Mouse (Mus musculus): ENCODE data around the gene Pphln1. TPM values are rescaled to one million over a fixed set of nuclear protein-coding genes. Genes with fewer than 3 reads are reported as not detected.

Gene Pphln1
- total and polyA plus RNA-seq, 3 experiments, result 11.4 to 96.4 (median 34.3) TPM

GRCm38 (mm10) chr15:93479445-93479844, 81.3 kb downstream of the Pphln1 start:
- H3K36me3 ChIP-seq (replicated peaks), result peaks cover 67% of the 10 kb centered on the region
- no peaks in the 10 kb centered on the region for H3K9me3 ChIP-seq (replicated peaks)
- no peak for ATAC-seq (ENCODE audit: extremely low read depth, insufficient number of reproducible peaks, low FRiP score, poor library complexity, severe bottlenecking)
- no peak for DNase-seq (ENCODE audit: low spot score)
- H3K4me3 ChIP-seq (ENCODE audit: low read depth, low read length), result no peak overlapping the region
- no peak for TF ChIP-seq POLR2AphosphoS5 (IDR thresholded peaks at IDR 0.05; ENCODE audit: insufficient replicate concordance, low read depth, low read length)
- TF ChIP-seq GATA1 (IDR thresholded peaks at IDR 0.05; ENCODE audit: borderline replicate concordance, low read length), result no peak
- TF ChIP-seq GATA2 (IDR thresholded peaks at IDR 0.05; ENCODE audit: borderline replicate concordance, low read depth, low read length), result no peak
- TF ChIP-seq CTCF (IDR thresholded peaks at IDR 0.05; ENCODE audit: low read depth, low read length), result no peak
- TF ChIP-seq TAL1 (conservative IDR thresholded peaks at IDR 0.05; ENCODE audit: low read depth, low read length), result no peak
- no peaks in the 10 kb centered on the region for H3K27me3 ChIP-seq (ENCODE audit: insufficient read depth, low read length)
- H3K4me1 ChIP-seq (ENCODE audit: insufficient read depth, low read depth, low read length), result no peaks in the 10 kb centered on the region

GRCm38 (mm10) chr15:93481112-93481511, 83.0 kb downstream of the Pphln1 start:
- Histone ChIP-seq H3K36me3 (replicated peaks) (peaks cover 65% of the 10 kb centered on the region), H3K4me1 (ENCODE audit: insufficient read depth, low read depth, low read length) (0 out of 2 replicates have a peak, but pooled peaks cover 2% of the 10 kb centered on the region), H3K4me3 (ENCODE audit: low read depth, low read length) (no peak overlapping the region), H3K9me3 (replicated peaks) (no peaks in the 10 kb centered on the region), H3K27me3 (ENCODE audit: insufficient read depth, low read length) (no peaks in the 10 kb centered on the region)
- DNase-seq (ENCODE audit: low spot score) (no peak), ATAC-seq (ENCODE audit: extremely low read depth, insufficient number of reproducible peaks, low FRiP score, poor library complexity, severe bottlenecking) (no peak)
- no peak for TF ChIP-seq TAL1 (conservative IDR thresholded peaks at IDR 0.05; ENCODE audit: low read depth, low read length)
- TF ChIP-seq CTCF (IDR thresholded peaks at IDR 0.05; ENCODE audit: low read depth, low read length), result no peak
- no peak for TF ChIP-seq GATA1 (IDR thresholded peaks at IDR 0.05; ENCODE audit: borderline replicate concordance, low read length)
- TF ChIP-seq GATA2 (IDR thresholded peaks at IDR 0.05; ENCODE audit: borderline replicate concordance, low read depth, low read length), result no peak
- TF ChIP-seq POLR2AphosphoS5 (IDR thresholded peaks at IDR 0.05; ENCODE audit: insufficient replicate concordance, low read depth, low read length), result no peak

GRCm38 (mm10) chr15:93484261-93484710, 86.1 kb downstream of the Pphln1 start:
- TF ChIP-seq POLR2AphosphoS5 (IDR thresholded peaks at IDR 0.05; ENCODE audit: insufficient replicate concordance, low read depth, low read length), result no peak
- no peak for TF ChIP-seq GATA1 (IDR thresholded peaks at IDR 0.05; ENCODE audit: borderline replicate concordance, low read length)
- no peak for TF ChIP-seq TAL1 (conservative IDR thresholded peaks at IDR 0.05; ENCODE audit: low read depth, low read length)
- TF ChIP-seq GATA2 (IDR thresholded peaks at IDR 0.05; ENCODE audit: borderline replicate concordance, low read depth, low read length), result no peak
- no peak for TF ChIP-seq CTCF (IDR thresholded peaks at IDR 0.05; ENCODE audit: low read depth, low read length)
- Histone ChIP-seq H3K36me3 (replicated peaks) (peaks cover 67% of the 10 kb centered on the region), H3K4me3 (ENCODE audit: low read depth, low read length) (no peak overlapping the region), H3K27me3 (ENCODE audit: insufficient read depth, low read length) (no peaks in the 10 kb centered on the region), H3K4me1 (ENCODE audit: insufficient read depth, low read depth, low read length) (0 out of 2 replicates have a peak, but pooled peaks cover 2% of the 10 kb centered on the region), H3K9me3 (replicated peaks) (no peaks in the 10 kb centered on the region)
- no peak for ATAC-seq (ENCODE audit: extremely low read depth, insufficient number of reproducible peaks, low FRiP score, poor library complexity, severe bottlenecking)
- no peak for DNase-seq (ENCODE audit: low spot score)

GRCm38 (mm10) chr15:93485252-93485651, 87.1 kb downstream of the Pphln1 start:
- Histone ChIP-seq H3K4me1 (ENCODE audit: insufficient read depth, low read depth, low read length) (0 out of 2 replicates have a peak, but pooled peaks cover 2% of the 10 kb centered on the region), H3K4me3 (ENCODE audit: low read depth, low read length) (no peak overlapping the region), H3K27me3 (ENCODE audit: insufficient read depth, low read length) (no peaks in the 10 kb centered on the region), H3K36me3 (replicated peaks) (peaks cover 65% of the 10 kb centered on the region), H3K9me3 (replicated peaks) (no peaks in the 10 kb centered on the region)
- TF ChIP-seq TAL1 (conservative IDR thresholded peaks at IDR 0.05; ENCODE audit: low read depth, low read length) (no peak), GATA1 (IDR thresholded peaks at IDR 0.05; ENCODE audit: borderline replicate concordance, low read length) (no peak), CTCF (IDR thresholded peaks at IDR 0.05; ENCODE audit: low read depth, low read length) (no peak), POLR2AphosphoS5 (IDR thresholded peaks at IDR 0.05; ENCODE audit: insufficient replicate concordance, low read depth, low read length) (no peak), GATA2 (IDR thresholded peaks at IDR 0.05; ENCODE audit: borderline replicate concordance, low read depth, low read length) (no peak)
- no peak for DNase-seq (ENCODE audit: low spot score)
- no peak for ATAC-seq (ENCODE audit: extremely low read depth, insufficient number of reproducible peaks, low FRiP score, poor library complexity, severe bottlenecking)

- H3K9me3 ChIP-seq (replicated peaks), result no peaks in the 10 kb centered on the region
- no peaks in the 10 kb centered on the region for H3K27me3 ChIP-seq (ENCODE audit: insufficient read depth, low read length)
- H3K4me3 ChIP-seq (ENCODE audit: low read depth, low read length), result no peak overlapping the region
- DNase-seq (ENCODE audit: low spot score) (no peak), ATAC-seq (ENCODE audit: extremely low read depth, insufficient number of reproducible peaks, low FRiP score, poor library complexity, severe bottlenecking) (no peak)
- H3K4me1 ChIP-seq (ENCODE audit: insufficient read depth, low read depth, low read length), result 0 out of 2 replicates have a peak, but pooled peaks cover 2% of the 10 kb centered on the region
- TF ChIP-seq GATA1 (IDR thresholded peaks at IDR 0.05; ENCODE audit: borderline replicate concordance, low read length), result no peak
- no peak for TF ChIP-seq POLR2AphosphoS5 (IDR thresholded peaks at IDR 0.05; ENCODE audit: insufficient replicate concordance, low read depth, low read length)
- TF ChIP-seq GATA2 (IDR thresholded peaks at IDR 0.05; ENCODE audit: borderline replicate concordance, low read depth, low read length), result no peak
- TF ChIP-seq CTCF (IDR thresholded peaks at IDR 0.05; ENCODE audit: low read depth, low read length), result no peak
- TF ChIP-seq TAL1 (conservative IDR thresholded peaks at IDR 0.05; ENCODE audit: low read depth, low read length), result no peak
- H3K36me3 ChIP-seq (replicated peaks), result peaks cover 69% of the 10 kb centered on the region
Measured at GRCm38 (mm10) chr15:93486066-93486465, 87.9 kb downstream of the Pphln1 start.

GRCm38 (mm10) chr15:93489597-93489996, 91.4 kb downstream of the Pphln1 start:
- peaks cover 66% of the 10 kb centered on the region for H3K36me3 ChIP-seq (replicated peaks)
- H3K27me3 ChIP-seq (ENCODE audit: insufficient read depth, low read length), result no peaks in the 10 kb centered on the region
- DNase-seq (ENCODE audit: low spot score) (no peak), ATAC-seq (ENCODE audit: extremely low read depth, insufficient number of reproducible peaks, low FRiP score, poor library complexity, severe bottlenecking) (no peak)
- TF ChIP-seq GATA2 (IDR thresholded peaks at IDR 0.05; ENCODE audit: borderline replicate concordance, low read depth, low read length) (no peak), POLR2AphosphoS5 (IDR thresholded peaks at IDR 0.05; ENCODE audit: insufficient replicate concordance, low read depth, low read length) (no peak), CTCF (IDR thresholded peaks at IDR 0.05; ENCODE audit: low read depth, low read length) (no peak), GATA1 (IDR thresholded peaks at IDR 0.05; ENCODE audit: borderline replicate concordance, low read length) (no peak), TAL1 (conservative IDR thresholded peaks at IDR 0.05; ENCODE audit: low read depth, low read length) (no peak)
- H3K9me3 ChIP-seq (replicated peaks), result no peaks in the 10 kb centered on the region
- no peak overlapping the region for H3K4me3 ChIP-seq (ENCODE audit: low read depth, low read length)
- H3K4me1 ChIP-seq (ENCODE audit: insufficient read depth, low read depth, low read length), result 0 out of 2 replicates have a peak, but pooled peaks cover 2% of the 10 kb centered on the region

All from G1E (cell line).